Mouse (Mus musculus) liver, embryonic 14.5 days (tissue): ENCODE measurements around the gene Cyb561a3.

Experiments
- CTCF ChIP-seq: IDR thresholded peaks from 2 replicates; pipeline ENCODE4 v1.5.1; 2016; ENCODE audit warnings: antibody characterized with exemption, low read depth, control low read depth
- EP300 ChIP-seq: IDR thresholded peaks from 2 replicates; pipeline ENCODE4 v1.6.1; 2016; ENCODE audit warnings: antibody characterized with exemption, low read depth

- TF ChIP-seq CTCF, result no peak
- no peak for TF ChIP-seq EP300
Measured at GRCm38 (mm10) chr19:10557430-10557829, 19.5 kb upstream of the Cyb561a3 start.
